Mouse (Mus musculus) ES-Bruce4 (cell line): ENCODE data around the gene Mrpl58.

Experiments
- CTCF ChIP-seq: IDR thresholded peaks from one replicate; pipeline ENCODE4 v1.8.1; 2011; ENCODE audit warnings: low read depth, low read length
- EP300 ChIP-seq: IDR thresholded peaks from 2 replicates; pipeline ENCODE4 v1.6.1; 2011; ENCODE audit warnings: low read depth, low read length; ENCODE audit not compliant: insufficient read depth

DNA sequence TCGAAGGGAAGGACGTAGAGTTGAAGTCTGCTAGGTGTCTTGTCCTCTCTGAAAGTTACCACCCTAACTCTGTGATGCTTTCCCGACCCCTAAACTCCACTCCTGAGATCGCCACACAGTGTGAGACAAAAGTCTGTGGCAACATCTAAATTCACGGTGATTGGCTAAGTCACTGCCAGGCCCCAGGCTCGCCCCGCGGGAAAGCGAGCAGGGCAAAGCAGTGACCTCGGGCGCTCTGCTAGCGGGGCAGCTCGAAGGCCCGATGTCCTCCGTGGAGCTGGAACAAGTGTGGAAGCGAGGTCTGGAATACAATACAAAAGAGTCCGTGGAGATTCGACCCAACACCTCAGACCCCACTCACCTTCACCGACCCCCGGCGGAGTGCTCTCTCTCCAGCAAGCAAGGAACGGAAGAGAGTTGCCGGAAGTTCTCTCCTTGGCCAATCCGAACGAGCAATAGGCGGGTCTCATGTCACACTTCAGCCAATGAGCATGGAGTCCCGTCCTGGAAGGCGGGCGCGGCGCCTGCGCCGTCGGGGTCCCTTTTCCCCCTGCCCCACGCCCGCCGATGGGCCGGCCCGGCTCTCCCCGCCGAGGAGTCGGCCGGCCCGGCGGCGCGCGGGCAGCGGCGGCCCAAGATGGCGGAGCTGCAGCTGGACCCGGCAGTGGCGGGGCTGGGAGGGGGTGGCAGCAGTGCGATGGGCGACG, 16.1 kb downstream of the Mrpl58 start, which contains the start of the genes Atp5h and Kctd2:
- TF ChIP-seq CTCF: no peak
- no peak for TF ChIP-seq EP300
